Mouse (Mus musculus) olfactory bulb, adult 2 months (tissue): ENCODE results near the gene Sec23b. TPM values are rescaled to one million over a fixed set of nuclear protein-coding genes. Genes with fewer than 3 reads are reported as not detected.

ENCODE experiments used
- H3K27ac ChIP-seq: fragments of 200-500 bp; 2 replicates; pipeline ENCODE4 v1.5.1; 2012; ENCODE audit warnings: low read depth, low read length; ENCODE audit not compliant: insufficient read depth
- H3K4me1 ChIP-seq: fragments of 200-500 bp; 2 replicates; pipeline ENCODE4 v1.6.1; 2012; ENCODE audit warnings: low read length; ENCODE audit not compliant: control insufficient read depth, insufficient read depth
- H3K4me3 ChIP-seq: fragments of 200-500 bp; 2 replicates; pipeline ENCODE4 v1.5.1; 2012; ENCODE audit warnings: mild to moderate bottlenecking, low read depth, low read length, moderate library complexity; ENCODE audit not compliant: insufficient read depth
- CTCF ChIP-seq: fragments of 200-500 bp; IDR thresholded peaks from 2 replicates; pipeline ENCODE4 v1.5.1; 2012; ENCODE audit warnings: low read depth, mild to moderate bottlenecking, low read length, moderate library complexity; ENCODE audit not compliant: insufficient read depth
- POLR2A ChIP-seq: fragments of 200-500 bp; IDR thresholded peaks from 2 replicates; pipeline ENCODE4 v1.6.1; 2012; ENCODE audit warnings: mild to moderate bottlenecking, low read depth, low read length, moderate library complexity; ENCODE audit not compliant: insufficient read depth
- WGBS: fragments of 180-500 bp; shearing (Covaris S2); methylation state at CpG from one replicate; pipeline ENCODE4 v1.1.7; 2018; 5-methylcytosine and 5-hydroxymethylcytosine counted together
- polyA plus RNA-seq: library from polyadenylated mRNA; stranded (reverse); fragments of >200 nt; gene quantifications from 2 replicates; pipeline ENCODE4 v1.2.4, GENCODE M21; 2012; ENCODE audit warnings: low replicate concordance; ENCODE audit not compliant: missing spikeins, insufficient read depth, insufficient read length

Sec23b gene
- polyA plus RNA-seq, 1 experiment = not detected

- TF ChIP-seq CTCF (no peak), POLR2A (peak; percentile 56; the same call in 1 of the 2 replicates)
- H3K27ac ChIP-seq = peak within 1 kb of the TSS; percentile 75
- H3K4me3 ChIP-seq = peak within 1 kb of the TSS; percentile 82
- WGBS = under 1% methylated on average over 31 of the region's 31 CpGs
- no peaks in the 10 kb centered on the region for H3K4me1 ChIP-seq
Measured at GRCm38 (mm10) chr2:144593951-144594651, 38.1 kb downstream of the Sec23b start, which contains the start of gene Smim26. Gene Smim26 (plus strand): TSS chr2:144594054.

GRCm38 (mm10) chr2:144598006-144598405, 42.0 kb downstream of the Sec23b start:
- Histone ChIP-seq H3K4me3 (no peak overlapping the region), H3K4me1 (no peaks in the 10 kb centered on the region), H3K27ac (no peak overlapping the region)
- WGBS = 81% methylated on average over 2 of the region's 2 CpGs
- TF ChIP-seq CTCF (no peak), POLR2A (no peak)

- H3K4me3 ChIP-seq = peak within 1 kb of the TSS; percentile 79
- WGBS = 1% methylated on average over 50 of the region's 50 CpGs
- H3K27ac ChIP-seq = peak within 1 kb of the TSS; percentile 53
- peak; percentile 79 for TF ChIP-seq POLR2A
- peak; percentile 83; the same call in 1 of the 2 replicates for TF ChIP-seq CTCF
- H3K4me1 ChIP-seq = no peaks in the 10 kb centered on the region
Measured at GRCm38 (mm10) chr2:144599831-144600687, 44.0 kb downstream of the Sec23b start, which contains the start of gene Dtd1. Gene Dtd1 (plus strand): TSS chr2:144599897.

GRCm38 (mm10) chr2:144601576-144601975, 45.5 kb downstream of the Sec23b start:
- Histone ChIP-seq H3K4me3 (no peak overlapping the region), H3K4me1 (no peaks in the 10 kb centered on the region), H3K27ac (no peak overlapping the region)
- WGBS = 100% methylated on average over 1 of the region's 1 CpGs
- TF ChIP-seq CTCF (no peak), POLR2A (no peak)

- WGBS = 98% methylated on average over 6 of the region's 6 CpGs
- Histone ChIP-seq H3K4me1 (no peaks in the 10 kb centered on the region), H3K4me3 (no peak overlapping the region), H3K27ac (no peak overlapping the region)
- no peak for TF ChIP-seq POLR2A
- no peak for TF ChIP-seq CTCF
Measured at GRCm38 (mm10) chr2:144613956-144614355, 57.9 kb downstream of the Sec23b start.

- no peaks in the 10 kb centered on the region for H3K4me1 ChIP-seq
- WGBS = 95% methylated on average over 16 of the region's 16 CpGs
- no peak overlapping the region for H3K27ac ChIP-seq
- H3K4me3 ChIP-seq = no peak overlapping the region
- TF ChIP-seq CTCF (no peak), POLR2A (no peak)
Measured at GRCm38 (mm10) chr2:144617074-144617874, 61.2 kb downstream of the Sec23b start.

GRCm38 (mm10) chr2:144621491-144621890, 65.5 kb downstream of the Sec23b start:
- 81% methylated on average over 6 of the region's 6 CpGs for WGBS
- no peak for TF ChIP-seq POLR2A
- TF ChIP-seq CTCF = no peak
- Histone ChIP-seq H3K4me1 (no peaks in the 10 kb centered on the region), H3K4me3 (no peak overlapping the region), H3K27ac (no peak overlapping the region)

GRCm38 (mm10) chr2:144633551-144633950, 77.5 kb downstream of the Sec23b start:
- Histone ChIP-seq H3K4me3 (no peak overlapping the region), H3K27ac (no peak overlapping the region), H3K4me1 (peaks cover 12% of the 10 kb centered on the region)
- 73% methylated on average over 2 of the region's 2 CpGs for WGBS
- TF ChIP-seq CTCF = no peak
